Mouse (Mus musculus) bone marrow, adult 2 months (tissue): Measurements from ENCODE around the gene Pde6c.

Source experiments
- CTCF ChIP-seq: fragments of 200-500 bp; IDR thresholded peaks from 2 replicates; pipeline ENCODE4 v1.5.1; 2011; ENCODE audit warnings: low read length, control low read depth; ENCODE audit not compliant: control insufficient read depth, insufficient read depth
- POLR2A ChIP-seq: fragments of 200-500 bp; IDR thresholded peaks from 2 replicates; pipeline ENCODE4 v1.6.1; 2011; ENCODE audit warnings: low read depth, mild to moderate bottlenecking, control low read depth, low read length, borderline replicate concordance; ENCODE audit not compliant: control insufficient read depth

DNA sequence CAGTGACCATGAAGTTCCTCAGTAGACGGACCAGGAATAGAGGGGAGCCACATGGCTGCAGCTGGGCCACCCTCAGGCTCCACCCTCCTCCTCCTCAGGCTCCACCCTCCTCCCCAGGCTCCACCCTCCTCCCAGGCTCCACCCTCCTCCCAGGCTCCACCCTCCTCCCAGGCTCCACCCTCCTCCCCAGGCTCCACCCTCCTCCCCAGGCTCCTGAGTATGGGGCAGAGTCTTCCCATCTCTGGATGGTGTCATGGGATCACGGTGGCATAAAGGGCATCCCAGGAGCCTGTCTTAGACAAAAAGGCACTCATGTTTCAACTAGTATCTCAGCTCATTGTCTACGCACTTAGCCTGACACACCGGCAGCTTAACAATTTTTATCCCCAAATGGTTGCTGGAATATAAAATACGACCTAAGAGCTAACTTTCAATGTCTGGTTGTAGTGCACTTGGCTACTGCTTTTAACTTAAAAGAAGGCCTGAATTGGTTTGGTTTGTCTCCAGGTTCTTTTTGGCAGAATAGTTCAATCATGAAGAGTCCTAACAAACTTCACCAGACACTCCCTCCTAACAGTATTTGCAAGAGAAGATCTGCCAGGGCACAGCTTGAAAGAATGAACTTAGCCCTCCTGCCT is 12.3 kb upstream of the Pde6c start:
- no peak for TF ChIP-seq POLR2A
- no peak for TF ChIP-seq CTCF
